Comparison of ENCODE assay signal across 17 mouse cellular contexts in genomic region chr19:37346258-37346657, GRCm38 (mm10).
"Had no signal": no experiment of that assay in that cellular context is flagged by ENCODE, and none has a peak within 500 bp of the region (broad histone marks: within the 10 kb centered on the region; RNA-seq: fewer than 3 reads in every experiment).

No protein-coding gene starts in this region.

- ATAC-seq: lung, postnatal 0 days; midbrain, embryonic 15.5 days had no signal

- H3K4me1 ChIP-seq: limb, embryonic 12.5 days; midbrain, embryonic 15.5 days; neural tube, embryonic 13.5 days had no signal

- H3K9me3 ChIP-seq: limb, embryonic 12.5 days; midbrain, embryonic 15.5 days; neural tube, embryonic 13.5 days; stomach, embryonic 15.5 days had no signal

- H3K36me3 ChIP-seq: midbrain, embryonic 15.5 days; stomach, embryonic 15.5 days had no signal

- DNase-seq: kidney, adult 9 months; kidney, postnatal 36 days; layer of hippocampus, adult 9-11 months; liver; lung, adult 2 months; lung, postnatal 36 days; right cerebral cortex, postnatal 14 days; thymus, adult 2 months; thymus, postnatal 25 days had no signal

- H3K4me2 ChIP-seq: limb, embryonic 12.5 days; midbrain, embryonic 11.5 days; midbrain, embryonic 15.5 days; neural tube, embryonic 13.5 days; stomach, embryonic 15.5 days had no signal

- H3K4me3 ChIP-seq: limb, embryonic 12.5 days; midbrain, embryonic 15.5 days; neural tube, embryonic 13.5 days; stomach, embryonic 15.5 days had no signal

- H3K9ac ChIP-seq: limb, embryonic 12.5 days; liver, embryonic 14.5 days; midbrain, embryonic 15.5 days; neural tube, embryonic 13.5 days; stomach, embryonic 15.5 days had no signal

- H3K27ac ChIP-seq: kidney, postnatal 0 days; limb, embryonic 12.5 days; liver, embryonic 14.5 days; midbrain, embryonic 15.5 days; neural tube, embryonic 13.5 days; stomach, embryonic 15.5 days had no signal

- H3K27me3 ChIP-seq: limb, embryonic 12.5 days; midbrain, embryonic 15.5 days; neural tube, embryonic 13.5 days; stomach, embryonic 15.5 days had no signal
